Mouse (Mus musculus): ENCODE results near the gene Fam216b. TPM values are rescaled to one million over a fixed set of nuclear protein-coding genes. Genes with fewer than 3 reads are reported as not detected.

Gene Fam216b
- polyA plus RNA-seq, 1 experiment from 2014 or later: 0.15 TPM

DNA sequence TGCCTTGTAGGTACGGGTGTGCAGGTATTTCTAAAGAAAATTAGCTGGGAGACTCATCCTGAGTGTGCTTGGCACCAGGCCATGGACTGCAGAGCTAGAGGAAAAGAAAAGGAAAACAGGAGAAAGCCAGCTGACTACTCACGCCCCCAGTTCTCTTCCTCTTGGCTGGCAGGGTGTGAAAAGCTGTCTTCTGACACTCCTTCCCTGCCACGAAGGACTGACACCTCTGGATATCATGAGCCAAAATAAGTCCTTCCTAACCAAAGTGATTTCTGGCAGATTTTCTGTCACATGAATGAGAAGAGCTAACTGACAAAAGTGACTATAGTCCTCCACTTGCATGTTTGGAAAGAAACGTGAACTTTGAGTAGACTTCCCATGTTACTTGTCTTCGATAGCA, 5.3 kb downstream of the Fam216b start:
- Histone ChIP-seq H3K4me3 (ENCODE audit: low read depth, low read length) (no peak overlapping the region), H3K4me2 (replicated peaks; ENCODE audit: low read depth) (no peak overlapping the region), H3K9me3 (ENCODE audit: control insufficient read depth, low read length) (no peaks in the 10 kb centered on the region), H3K36me3 (ENCODE audit: control insufficient read depth, insufficient read depth, low read length) (no peaks in the 10 kb centered on the region), H3K9ac (ENCODE audit: low read length) (no peak overlapping the region), H3K27ac (replicated peaks) (no peak overlapping the region), H3K4me1 (replicated peaks; ENCODE audit: control insufficient read depth, insufficient read depth) (no peaks in the 10 kb centered on the region), H3K27me3 (ENCODE audit: control insufficient read depth, insufficient read depth, low read length) (no peaks in the 10 kb centered on the region)
- no peak for ATAC-seq (ENCODE audit: low FRiP score, low TSS enrichment)
- 64% methylated on average over 5 of the region's 5 CpGs for whole genome bisulfite sequencing
- no peak for DNase-seq (ENCODE audit: low spot score)
- TF ChIP-seq EP300 (optimal IDR thresholded peaks at IDR 0.05) (no peak), CTCF (IDR thresholded peaks at IDR 0.05; ENCODE audit: low read depth) (no peak)

DNA sequence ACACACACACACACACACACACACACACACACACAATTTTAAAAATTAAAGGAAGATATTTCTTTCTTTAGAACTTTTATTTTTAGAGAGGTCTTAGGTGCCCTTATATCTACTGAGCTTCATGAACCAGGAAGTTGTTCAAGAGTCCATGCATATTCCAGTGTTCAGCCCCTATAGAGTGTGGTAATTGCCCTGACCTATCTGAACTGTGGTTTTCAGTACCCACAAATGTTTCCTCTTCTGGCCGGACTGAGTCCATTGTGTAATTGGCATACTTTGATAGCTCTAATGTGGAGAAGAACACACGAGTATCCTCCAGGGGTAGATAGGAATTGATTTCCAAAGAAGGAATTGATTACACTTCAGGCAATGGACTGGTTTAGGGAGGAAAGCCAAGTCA, 11.3 kb downstream of the Fam216b start:
- no peak overlapping the region for H3K27ac ChIP-seq (replicated peaks)
- no peaks in the 10 kb centered on the region for H3K36me3 ChIP-seq (ENCODE audit: control insufficient read depth, insufficient read depth, low read length)
- no peaks in the 10 kb centered on the region for H3K9me3 ChIP-seq (ENCODE audit: control insufficient read depth, low read length)
- 65% methylated on average over 2 of the region's 2 CpGs for WGBS
- no peak overlapping the region for H3K9ac ChIP-seq (ENCODE audit: low read length)
- DNase-seq (ENCODE audit: low spot score): no peak
- TF ChIP-seq CTCF (IDR thresholded peaks at IDR 0.05; ENCODE audit: low read depth): no peak
- TF ChIP-seq EP300 (optimal IDR thresholded peaks at IDR 0.05): no peak
- H3K4me1 ChIP-seq (replicated peaks; ENCODE audit: control insufficient read depth, insufficient read depth): no peaks in the 10 kb centered on the region
- no peaks in the 10 kb centered on the region for H3K27me3 ChIP-seq (ENCODE audit: control insufficient read depth, insufficient read depth, low read length)
- no peak overlapping the region for H3K4me2 ChIP-seq (replicated peaks; ENCODE audit: low read depth)
- no peak overlapping the region for H3K4me3 ChIP-seq (ENCODE audit: low read depth, low read length)
- no peak for ATAC-seq (ENCODE audit: low FRiP score, low TSS enrichment)

DNA sequence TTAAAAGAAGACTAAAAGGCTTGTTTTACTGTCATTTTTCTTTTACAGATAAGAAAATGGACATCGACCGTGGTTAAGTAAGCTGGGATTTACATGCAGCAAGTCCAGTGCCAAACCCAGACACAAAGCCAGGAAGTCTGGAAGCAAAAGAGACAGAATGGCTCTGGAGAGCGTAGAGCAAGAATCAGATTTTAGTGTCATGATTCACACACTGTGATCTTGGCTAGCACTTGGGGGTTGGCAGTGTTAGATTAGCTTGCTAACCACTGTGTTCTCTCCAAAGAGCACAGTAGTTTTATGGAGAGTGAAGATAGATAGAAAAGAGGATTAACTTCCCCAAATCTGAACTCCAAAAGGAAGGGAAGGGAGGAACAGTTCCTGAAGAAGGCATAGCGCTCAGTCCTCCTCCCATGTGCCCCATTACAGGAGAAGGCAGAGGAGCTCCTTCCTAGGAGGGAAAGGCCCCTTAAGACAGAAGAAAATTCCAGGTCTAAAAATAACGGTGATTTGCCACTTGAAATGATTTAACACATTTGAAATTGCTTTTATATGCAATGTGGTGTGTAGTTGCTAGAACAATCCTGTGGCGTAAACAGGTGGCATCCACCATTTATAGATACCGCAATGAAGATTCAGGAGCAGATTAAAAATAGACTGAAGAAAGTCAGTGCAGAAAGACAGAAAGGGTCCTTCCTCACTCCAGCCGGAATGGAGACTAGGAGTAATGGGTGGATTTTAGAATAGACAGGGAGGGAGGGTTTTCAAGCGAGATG, 22.7 kb downstream of the Fam216b start:
- DNase-seq (ENCODE audit: low spot score) (no peak), ATAC-seq (ENCODE audit: low FRiP score, low TSS enrichment) (no peak)
- Histone ChIP-seq H3K4me2 (replicated peaks; ENCODE audit: low read depth) (no peak overlapping the region), H3K36me3 (ENCODE audit: control insufficient read depth, insufficient read depth, low read length) (no peaks in the 10 kb centered on the region), H3K27me3 (ENCODE audit: control insufficient read depth, insufficient read depth, low read length) (no peaks in the 10 kb centered on the region), H3K4me3 (ENCODE audit: low read depth, low read length) (no peak overlapping the region), H3K4me1 (replicated peaks; ENCODE audit: control insufficient read depth, insufficient read depth) (no peaks in the 10 kb centered on the region), H3K9ac (ENCODE audit: low read length) (no peak overlapping the region), H3K9me3 (ENCODE audit: control insufficient read depth, low read length) (no peaks in the 10 kb centered on the region), H3K27ac (replicated peaks) (no peak overlapping the region)
- TF ChIP-seq CTCF (IDR thresholded peaks at IDR 0.05; ENCODE audit: low read depth) (no peak), EP300 (optimal IDR thresholded peaks at IDR 0.05) (no peak)
- WGBS: 71% methylated on average over 9 of the region's 9 CpGs

DNA sequence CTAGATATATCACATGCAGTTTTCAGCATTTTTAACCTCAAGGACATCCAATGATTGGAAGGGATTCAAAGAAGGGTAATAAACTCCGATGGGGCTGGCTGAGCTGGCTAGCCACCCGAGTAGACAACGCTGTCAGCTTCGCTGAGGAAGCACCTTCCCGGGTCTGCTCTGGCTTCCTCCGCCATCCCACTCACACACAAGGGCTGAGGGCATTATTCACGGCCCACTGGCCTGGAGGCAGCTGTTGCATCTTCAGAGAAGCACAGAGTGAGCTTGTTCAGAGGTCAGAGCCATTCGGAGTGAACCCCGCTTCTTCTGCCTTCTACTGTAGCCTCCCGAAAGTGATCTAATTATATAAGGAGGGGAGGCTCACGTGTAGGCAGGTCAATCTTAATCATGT, 26.3 kb downstream of the Fam216b start:
- ATAC-seq (ENCODE audit: low FRiP score, low TSS enrichment): no peak
- Histone ChIP-seq H3K4me2 (replicated peaks; ENCODE audit: low read depth) (no peak overlapping the region), H3K4me3 (ENCODE audit: low read depth, low read length) (no peak overlapping the region), H3K9me3 (ENCODE audit: control insufficient read depth, low read length) (no peaks in the 10 kb centered on the region), H3K4me1 (replicated peaks; ENCODE audit: control insufficient read depth, insufficient read depth) (no peaks in the 10 kb centered on the region), H3K9ac (ENCODE audit: low read length) (no peak overlapping the region), H3K36me3 (ENCODE audit: control insufficient read depth, insufficient read depth, low read length) (no peaks in the 10 kb centered on the region), H3K27me3 (ENCODE audit: control insufficient read depth, insufficient read depth, low read length) (no peaks in the 10 kb centered on the region), H3K27ac (replicated peaks) (no peak overlapping the region)
- no peak for DNase-seq (ENCODE audit: low spot score)
- WGBS: 85% methylated on average over 11 of the region's 11 CpGs
- TF ChIP-seq EP300 (optimal IDR thresholded peaks at IDR 0.05) (no peak), CTCF (IDR thresholded peaks at IDR 0.05; ENCODE audit: low read depth) (no peak)

DNA sequence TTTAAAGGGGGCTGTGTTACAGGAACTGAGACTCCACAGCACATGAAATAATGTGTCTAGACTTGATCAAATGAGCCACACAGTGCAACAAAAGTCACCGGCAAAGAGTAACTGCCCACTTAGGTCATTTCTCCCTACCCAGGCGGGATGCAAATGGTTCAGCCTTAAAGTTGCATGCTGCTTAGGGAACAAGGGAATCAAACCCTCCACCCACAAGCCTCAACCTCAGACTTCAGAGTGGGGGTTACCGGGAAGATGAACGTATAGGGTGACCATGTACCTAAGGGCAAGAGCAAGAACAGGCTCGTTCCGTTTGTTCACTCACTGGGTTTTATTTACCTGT, 28.2 kb downstream of the Fam216b start:
- TF ChIP-seq EP300 (optimal IDR thresholded peaks at IDR 0.05) (no peak), CTCF (IDR thresholded peaks at IDR 0.05; ENCODE audit: low read depth) (no peak)
- Histone ChIP-seq H3K9ac (ENCODE audit: low read length) (no peak overlapping the region), H3K4me1 (replicated peaks; ENCODE audit: control insufficient read depth, insufficient read depth) (no peaks in the 10 kb centered on the region), H3K27me3 (ENCODE audit: control insufficient read depth, insufficient read depth, low read length) (no peaks in the 10 kb centered on the region), H3K27ac (replicated peaks) (no peak overlapping the region), H3K4me3 (ENCODE audit: low read depth, low read length) (no peak overlapping the region), H3K4me2 (replicated peaks; ENCODE audit: low read depth) (no peak overlapping the region), H3K9me3 (ENCODE audit: control insufficient read depth, low read length) (no peaks in the 10 kb centered on the region), H3K36me3 (ENCODE audit: control insufficient read depth, insufficient read depth, low read length) (no peaks in the 10 kb centered on the region)
- no peak for DNase-seq (ENCODE audit: low spot score)
- 69% methylated on average over 6 of the region's 6 CpGs for WGBS
- no peak for ATAC-seq (ENCODE audit: low FRiP score, low TSS enrichment)

DNA sequence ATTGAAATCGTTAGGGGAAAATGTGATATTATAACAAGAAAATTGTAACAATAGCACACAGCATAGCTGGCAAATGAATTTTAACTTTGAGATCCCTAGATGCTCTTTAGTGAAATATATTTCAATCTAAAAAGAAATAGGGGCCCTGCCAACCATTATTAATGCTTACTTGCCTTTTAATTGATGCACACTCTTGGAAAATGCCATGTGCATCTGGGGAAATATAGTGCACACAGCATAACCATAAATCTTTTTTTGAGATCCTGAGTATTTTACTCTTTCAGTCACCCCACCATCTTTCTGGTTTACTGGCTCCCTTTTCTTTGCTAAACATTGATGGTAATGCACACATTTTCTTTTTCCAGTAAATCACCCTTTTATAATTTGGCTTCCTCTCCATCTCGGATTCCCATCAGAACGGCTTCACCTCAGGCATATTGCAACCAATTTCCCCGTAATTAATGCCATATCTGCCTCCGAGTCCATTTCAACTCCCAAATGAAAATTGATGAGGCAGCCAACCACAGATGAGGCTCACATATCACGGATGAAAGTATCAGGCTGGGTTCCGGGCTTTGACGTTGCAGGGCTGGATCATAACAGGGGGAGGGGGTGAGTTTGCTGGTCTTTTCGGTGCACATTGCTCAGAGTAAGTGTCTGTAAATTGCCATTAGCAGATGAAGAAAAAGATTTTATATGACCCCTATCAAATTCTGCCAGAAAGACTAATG, 28.8 kb downstream of the Fam216b start:
- Histone ChIP-seq H3K4me1 (replicated peaks; ENCODE audit: control insufficient read depth, insufficient read depth) (no peaks in the 10 kb centered on the region), H3K4me3 (ENCODE audit: low read depth, low read length) (no peak overlapping the region), H3K9me3 (ENCODE audit: control insufficient read depth, low read length) (no peaks in the 10 kb centered on the region), H3K36me3 (ENCODE audit: control insufficient read depth, insufficient read depth, low read length) (no peaks in the 10 kb centered on the region), H3K27ac (replicated peaks) (no peak overlapping the region), H3K4me2 (replicated peaks; ENCODE audit: low read depth) (no peak overlapping the region), H3K27me3 (ENCODE audit: control insufficient read depth, insufficient read depth, low read length) (no peaks in the 10 kb centered on the region), H3K9ac (ENCODE audit: low read length) (no peak overlapping the region)
- ATAC-seq (ENCODE audit: low FRiP score, low TSS enrichment) (no peak), DNase-seq (ENCODE audit: low spot score) (no peak)
- TF ChIP-seq CTCF (IDR thresholded peaks at IDR 0.05; ENCODE audit: low read depth) (no peak), EP300 (optimal IDR thresholded peaks at IDR 0.05) (no peak)
- 69% methylated on average over 9 of the region's 9 CpGs for WGBS

All from stomach, postnatal 0 days (tissue).